Mouse (Mus musculus) CH12.LX (cell line): ENCODE measurements at regions not wholly inside any gene's neighbourhood (a gene's known extent, or its start where the extent isn't known, plus 50 kb on each side); places are given as distances from the start of the nearest gene placed in this dataset.

Source experiments
- DNase-seq: peaks from one replicate; pipeline ENCODE4 v3.0.0-alpha.2; 2013; ENCODE audit errors: extremely low read depth
- H3K27ac ChIP-seq: 2 replicates; pipeline ENCODE4 v1.5.1; 2012; ENCODE audit warnings: low read depth, mild to moderate bottlenecking, control low read depth, moderate library complexity; ENCODE audit not compliant: insufficient read depth
- H3K27me3 ChIP-seq: replicated peaks from 2 replicates; pipeline ENCODE3; 2012; ENCODE audit warnings: inconsistent platforms
- H3K36me3 ChIP-seq, 2 experiments: replicated peaks in 1 of 2; 2 replicates each; pipeline versions ENCODE3 to v1.6.1; 2012; ENCODE audit warnings: inconsistent platforms in 1 of 2, low read length in 1 of 2, mild to moderate bottlenecking in 1 of 2, mixed read lengths in 1 of 2, moderate library complexity in 1 of 2; ENCODE audit not compliant: control insufficient read depth in 1 of 2, insufficient read depth in 1 of 2
- H3K4me1 ChIP-seq, 2 experiments: 2 replicates each; pipeline ENCODE4 v1.6.1; 2012; ENCODE audit warnings: inconsistent platforms in 1 of 2, moderate library complexity in 1 of 2; ENCODE audit not compliant: insufficient read depth in 2 of 2, control insufficient read depth in 1 of 2
- H3K4me2 ChIP-seq: 2 replicates; pipeline ENCODE4 v1.6.1; 2012; ENCODE audit warnings: low read depth, mild to moderate bottlenecking, control low read depth; ENCODE audit not compliant: poor library complexity, insufficient read depth, severe bottlenecking
- H3K4me3 ChIP-seq, 3 experiments: fragments of 150-350 bp in 1 of 3; sonication (generic) in 1 of 3; replicated peaks in 1 of 3; 2 replicates each; pipeline versions ENCODE3 to v1.5.1; 2011 to 2012; ENCODE audit warnings: low read depth in 2 of 3, low read length in 2 of 3, mild to moderate bottlenecking in 2 of 3, moderate library complexity in 2 of 3, control low read depth in 1 of 3, improper control_type of control experiment in 1 of 3, inconsistent platforms in 1 of 3, mixed read lengths in 1 of 3; ENCODE audit not compliant: poor library complexity in 1 of 3
- H3K79me2 ChIP-seq: replicated peaks from 2 replicates; pipeline ENCODE4 v1.6.1; 2012; ENCODE audit warnings: mild to moderate bottlenecking, moderate library complexity; ENCODE audit not compliant: control insufficient read depth, poor library complexity, insufficient read depth, severe bottlenecking; ENCODE audit errors: extremely low read depth
- H3K9ac ChIP-seq: 2 replicates; pipeline ENCODE4 v1.6.1; 2012; ENCODE audit warnings: low read depth, mild to moderate bottlenecking, control low read depth, moderate library complexity; ENCODE audit not compliant: insufficient read depth
- H3K9me3 ChIP-seq: replicated peaks from 2 replicates; pipeline ENCODE3; 2012; ENCODE audit warnings: low read length, inconsistent platforms, mixed read lengths
- BHLHE40 ChIP-seq: IDR thresholded peaks from 2 replicates; pipeline ENCODE4 v1.6.1; 2011; ENCODE audit warnings: mild to moderate bottlenecking, low read depth, low read length, improper control_type of control experiment
- CHD1 ChIP-seq: IDR thresholded peaks from 2 replicates; pipeline ENCODE4 v1.6.1; 2012; ENCODE audit warnings: low read depth, low read length, improper control_type of control experiment, inconsistent platforms
- E2F4 ChIP-seq: IDR thresholded peaks from 2 replicates; pipeline ENCODE4 v1.6.1; 2011; ENCODE audit warnings: low read depth, low read length, improper control_type of control experiment; ENCODE audit not compliant: insufficient replicate concordance
- EP300 ChIP-seq: IDR thresholded peaks from 2 replicates; pipeline ENCODE4 v1.6.1; 2011; ENCODE audit warnings: low read length, improper control_type of control experiment
- GABPA ChIP-seq: IDR thresholded peaks from 2 replicates; pipeline ENCODE4 v1.6.1; 2012; ENCODE audit warnings: low read depth, low read length, improper control_type of control experiment, inconsistent platforms; ENCODE audit not compliant: insufficient replicate concordance
- IRF4 ChIP-seq: IDR thresholded peaks from 2 replicates; pipeline ENCODE4 v1.6.1; 2014; ENCODE audit warnings: low read depth, mild to moderate bottlenecking, inconsistent platforms, low read length, improper control_type of control experiment
- JUND ChIP-seq: conservative IDR thresholded peaks from 2 replicates; pipeline ENCODE4 v1.6.1; 2011; ENCODE audit warnings: low read depth, low read length, improper control_type of control experiment
- MEF2A ChIP-seq: IDR thresholded peaks from 2 replicates; pipeline ENCODE4 v1.6.1; 2014; ENCODE audit warnings: low read depth, mild to moderate bottlenecking, inconsistent platforms, low read length, improper control_type of control experiment, borderline replicate concordance
- MXI1 ChIP-seq: IDR thresholded peaks from 2 replicates; pipeline ENCODE4 v1.6.1; 2011; ENCODE audit warnings: mild to moderate bottlenecking, low read depth, low read length, improper control_type of control experiment
- NELFE ChIP-seq: IDR thresholded peaks from 2 replicates; pipeline ENCODE4 v1.6.1; 2011; ENCODE audit warnings: low read depth, low read length, improper control_type of control experiment
- POLR2A ChIP-seq: IDR thresholded peaks from 2 replicates; pipeline ENCODE4 v1.6.1; 2011; ENCODE audit warnings: low read depth, mild to moderate bottlenecking, improper control_type of control experiment, low read length
- POLR2AphosphoS2 ChIP-seq: IDR thresholded peaks from 2 replicates; pipeline ENCODE4 v1.6.1; 2011; ENCODE audit warnings: low read depth, low read length, improper control_type of control experiment
- RAD21 ChIP-seq: IDR thresholded peaks from 2 replicates; pipeline ENCODE4 v1.6.1; 2011; ENCODE audit warnings: low read depth, mild to moderate bottlenecking, low read length, improper control_type of control experiment, moderate library complexity
- RCOR1 ChIP-seq: conservative IDR thresholded peaks from 2 replicates; pipeline ENCODE4 v1.6.1; 2012; ENCODE audit warnings: low read depth, mild to moderate bottlenecking, inconsistent platforms, low read length, improper control_type of control experiment
- SMC3 ChIP-seq: IDR thresholded peaks from 2 replicates; pipeline ENCODE4 v1.6.1; 2011; ENCODE audit warnings: low read depth, low read length, improper control_type of control experiment
- TBP ChIP-seq: conservative IDR thresholded peaks from 2 replicates; pipeline ENCODE4 v1.6.1; 2011; ENCODE audit warnings: low read depth, low read length, improper control_type of control experiment
- UBTF ChIP-seq: IDR thresholded peaks from 2 replicates; pipeline ENCODE4 v1.6.1; 2012; ENCODE audit warnings: low read depth, mild to moderate bottlenecking, inconsistent platforms, low read length, improper control_type of control experiment, moderate library complexity
- USF2 ChIP-seq: conservative IDR thresholded peaks from 2 replicates; pipeline ENCODE4 v1.6.1; 2011; ENCODE audit warnings: low read depth, low read length, improper control_type of control experiment
- ZC3H11A ChIP-seq: IDR thresholded peaks from 2 replicates; pipeline ENCODE4 v1.6.1; 2012; ENCODE audit warnings: low read depth, mild to moderate bottlenecking, inconsistent platforms, low read length, improper control_type of control experiment
- ZKSCAN1 ChIP-seq: IDR thresholded peaks from 2 replicates; pipeline ENCODE4 v1.6.1; 2012; ENCODE audit warnings: low read depth, inconsistent platforms, low read length, improper control_type of control experiment, borderline replicate concordance
- ZMIZ1 ChIP-seq: IDR thresholded peaks from 2 replicates; pipeline ENCODE4 v1.6.1; 2012; ENCODE audit warnings: low read depth, mild to moderate bottlenecking, inconsistent platforms, low read length, improper control_type of control experiment
- ZNF384 ChIP-seq: IDR thresholded peaks from 2 replicates; pipeline ENCODE4 v1.6.1; 2012; ENCODE audit warnings: low read depth, low read length, improper control_type of control experiment, inconsistent platforms
- dilution Hi-C: fragments of 300-500 bp; cut with MboI; formaldehyde crosslinking; loops from 2 replicates; pipeline ENCODE4 v1.14.3; 2020; ENCODE audit warnings: low sequenced_read_pairs; ENCODE audit not compliant: extremely low pct_unique_long_range_greater_than_20kb, extremely low pct_ligation_motif_present
- in situ Hi-C: fragments of 300-500 bp; cut with MboI; formaldehyde crosslinking; loops from 3 replicates; pipeline ENCODE4 v1.14.3; 2019; ENCODE audit warnings: low sequenced_read_pairs, low pct_ligation_motif_present, low pct_unique_long_range_greater_than_20kb, mixed read lengths

DNA sequence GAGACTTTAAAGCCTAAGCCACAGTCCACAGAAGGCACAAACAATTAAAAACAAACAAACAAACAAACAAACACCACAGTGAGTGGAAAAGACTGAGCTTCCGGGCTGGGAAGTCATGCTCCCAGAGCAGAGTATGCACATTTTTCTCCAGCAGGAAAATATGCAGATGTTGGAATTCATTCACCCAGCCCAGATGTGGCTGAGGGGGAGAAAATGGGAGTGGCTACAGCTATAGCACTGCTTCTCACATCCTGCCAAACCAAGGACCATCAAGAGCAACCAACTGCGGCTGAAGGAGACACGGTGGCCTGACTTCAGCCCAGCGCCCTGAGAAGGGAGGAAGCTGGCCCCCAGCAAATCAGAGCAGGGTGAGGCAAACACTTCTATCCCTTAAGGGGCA is 65.6 kb upstream of the Cxcl12 start:
- no peaks in the 10 kb centered on the region for H3K36me3 ChIP-seq
- TF ChIP-seq POLR2A (no peak), MEF2A (no peak), CHD1 (no peak), ZC3H11A (no peak), SMC3 (no peak), ZNF384 (no peak), NELFE (no peak), UBTF (no peak), RAD21 (no peak), USF2 (no peak), POLR2AphosphoS2 (no peak), JUND (no peak), MXI1 (no peak)
- H3K4me2 ChIP-seq = no peak overlapping the region
- no peaks in the 10 kb centered on the region for H3K4me1 ChIP-seq
- no peak overlapping the region for H3K27ac ChIP-seq
- H3K9ac ChIP-seq = no peak overlapping the region
- no peak overlapping the region for H3K4me3 ChIP-seq
- H3K79me2 ChIP-seq = no peaks in the 10 kb centered on the region
- dilution Hi-C loops = no loop called here
- H3K27me3 ChIP-seq = peaks cover 94% of the 10 kb centered on the region
- in situ Hi-C loops = no loop called here
- DNase-seq = no peak
- no peaks in the 10 kb centered on the region for H3K9me3 ChIP-seq

DNA sequence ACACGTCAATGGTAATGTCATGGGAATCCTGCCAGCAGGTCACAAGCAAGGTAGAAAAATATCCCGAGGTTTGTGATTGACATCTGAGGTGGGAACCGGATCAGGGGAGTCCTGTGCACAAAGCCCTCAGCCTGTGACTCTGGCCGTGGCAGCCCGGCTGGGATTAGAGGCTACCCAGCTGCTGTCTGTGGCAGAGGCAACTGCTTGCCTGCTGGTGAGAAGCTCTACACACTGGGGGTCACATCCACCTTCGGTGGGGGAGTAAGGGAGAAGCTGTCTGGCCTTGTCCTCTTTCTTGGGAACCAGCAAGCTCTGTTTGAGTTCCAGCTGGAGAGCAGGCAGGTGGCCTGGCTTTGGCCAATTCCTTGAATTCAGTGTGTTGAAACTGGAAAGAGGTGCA is 64.3 kb upstream of the Cxcl12 start:
- H3K4me3 ChIP-seq = no peak overlapping the region
- H3K79me2 ChIP-seq = no peaks in the 10 kb centered on the region
- H3K4me2 ChIP-seq = no peak overlapping the region
- in situ Hi-C loops = no loop called here
- DNase-seq = no peak
- no peak overlapping the region for H3K27ac ChIP-seq
- no peaks in the 10 kb centered on the region for H3K36me3 ChIP-seq
- no peaks in the 10 kb centered on the region for H3K9me3 ChIP-seq
- no peak overlapping the region for H3K9ac ChIP-seq
- dilution Hi-C loops = no loop called here
- H3K27me3 ChIP-seq = peaks cover 91% of the 10 kb centered on the region
- H3K4me1 ChIP-seq = no peaks in the 10 kb centered on the region
- TF ChIP-seq EP300 (no peak), TBP (no peak), ZMIZ1 (no peak), RCOR1 (no peak), BHLHE40 (no peak), JUND (no peak), GABPA (no peak), ZKSCAN1 (no peak), MXI1 (no peak), SMC3 (no peak), IRF4 (no peak), E2F4 (no peak)
